Mouse (Mus musculus) kidney, adult 2 months (tissue): Measurements from ENCODE around the gene Sik2. TPM values are rescaled to one million over a fixed set of nuclear protein-coding genes. Genes with fewer than 3 reads are reported as not detected.

ENCODE experiments used
- DNase-seq: peaks from one replicate; pipeline ENCODE4 v3.0.0; 2021
- H3K27ac ChIP-seq: fragments of 200-500 bp; 2 replicates; pipeline ENCODE4 v1.5.1; 2012; ENCODE audit warnings: low read depth, low read length, control low read depth, inconsistent platforms; ENCODE audit not compliant: insufficient read depth
- H3K27me3 ChIP-seq: fragments of 200-500 bp; replicated peaks from 2 replicates; pipeline ENCODE4 v1.6.1; 2012; ENCODE audit warnings: mild to moderate bottlenecking, moderate library complexity, low read length, inconsistent platforms; ENCODE audit not compliant: control insufficient read depth, insufficient read depth
- H3K36me3 ChIP-seq: fragments of 200-500 bp; 2 replicates; pipeline ENCODE4 v1.6.1; 2012; ENCODE audit warnings: mild to moderate bottlenecking, moderate library complexity, low read length, inconsistent platforms; ENCODE audit not compliant: control insufficient read depth, insufficient read depth
- H3K4me1 ChIP-seq: fragments of 200-500 bp; 2 replicates; pipeline ENCODE4 v1.6.1; 2011; ENCODE audit warnings: low read length; ENCODE audit not compliant: control insufficient read depth, insufficient read depth
- H3K4me3 ChIP-seq: fragments of 200-500 bp; 2 replicates; pipeline ENCODE4 v1.5.1; 2011; ENCODE audit warnings: mild to moderate bottlenecking, low read depth, low read length, control low read depth; ENCODE audit not compliant: insufficient read depth
- CTCF ChIP-seq: fragments of 200-500 bp; conservative IDR thresholded peaks from 2 replicates; pipeline ENCODE4 v1.5.1; 2011; ENCODE audit warnings: low read depth, mild to moderate bottlenecking, control low read depth, low read length, moderate library complexity, mixed read lengths; ENCODE audit not compliant: insufficient read depth, insufficient read length
- POLR2A ChIP-seq: fragments of 200-500 bp; IDR thresholded peaks from one replicate; pipeline ENCODE4 v1.6.1; 2011; ENCODE audit warnings: low read depth, low read length, control low read depth
- WGBS: fragments of 180-500 bp; shearing (Covaris S2); methylation state at CpG from one replicate; pipeline ENCODE4 v1.1.7; 2018; 5-methylcytosine and 5-hydroxymethylcytosine counted together
- polyA plus RNA-seq: library from polyadenylated mRNA; depleted of rRNA; stranded (reverse); fragments of >200 nt; gene quantifications from 2 replicates; pipeline ENCODE4 v1.2.3, GENCODE M21; 2012

The Sik2 gene
- polyA plus RNA-seq, 1 experiment: 18.5 TPM

DNA sequence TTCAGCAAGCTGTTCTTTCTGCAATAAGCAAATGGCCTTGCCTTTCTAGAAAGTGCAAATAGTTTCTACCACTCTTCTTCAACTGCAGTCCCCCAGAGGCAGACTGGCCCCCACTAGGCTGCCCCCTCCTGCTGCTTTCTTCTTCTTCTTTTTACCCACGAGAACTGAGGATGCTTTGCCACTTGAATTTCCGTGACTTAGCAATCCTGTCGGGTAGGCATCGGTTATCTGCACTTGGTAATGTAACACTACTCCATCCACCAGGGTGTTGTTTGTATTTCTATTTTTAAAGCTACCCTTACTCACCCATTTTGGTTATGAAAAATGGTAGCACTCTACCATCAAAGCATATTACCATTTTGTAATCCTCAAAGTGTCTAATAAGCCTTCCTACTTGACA is 118.9 kb downstream of the Sik2 start:
- peaks cover 10% of the 10 kb centered on the region for H3K4me1 ChIP-seq
- H3K27ac ChIP-seq: no peak overlapping the region
- H3K4me3 ChIP-seq: no peak overlapping the region
- WGBS: 87% methylated on average over 4 of the region's 4 CpGs
- H3K36me3 ChIP-seq: no peaks in the 10 kb centered on the region; the same call in none of the 2 replicates
- DNase-seq: no peak
- no peaks in the 10 kb centered on the region for H3K27me3 ChIP-seq
- TF ChIP-seq POLR2A (no peak), CTCF (no peak)

DNA sequence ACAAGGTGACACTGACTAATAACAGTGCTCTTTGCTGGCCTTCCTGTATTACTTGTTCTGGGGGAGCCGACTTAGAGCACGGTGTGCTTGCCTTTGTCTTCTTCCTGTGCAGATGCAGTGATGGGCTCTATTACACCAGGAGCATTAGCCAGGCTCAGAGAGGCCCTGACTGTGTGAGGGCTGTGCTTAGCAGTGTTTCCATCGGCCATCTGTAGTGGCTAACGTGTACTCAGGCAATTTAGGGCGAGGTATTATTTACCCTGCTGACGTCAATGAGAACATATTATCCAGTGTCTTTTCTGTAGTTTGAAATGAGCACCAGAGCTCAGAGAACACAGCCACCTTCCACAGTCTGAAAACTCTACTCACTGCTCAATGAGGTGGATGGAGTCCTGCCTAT is 119.7 kb downstream of the Sik2 start:
- no peak for DNase-seq
- no peaks in the 10 kb centered on the region for H3K27me3 ChIP-seq
- no peak overlapping the region for H3K4me3 ChIP-seq
- peaks cover 17% of the 10 kb centered on the region for H3K4me1 ChIP-seq
- H3K27ac ChIP-seq: no peak overlapping the region
- H3K36me3 ChIP-seq: no peaks in the 10 kb centered on the region; the same call in 1 of the 2 replicates
- TF ChIP-seq CTCF (no peak), POLR2A (no peak)
- WGBS: 59% methylated on average over 6 of the region's 6 CpGs

DNA sequence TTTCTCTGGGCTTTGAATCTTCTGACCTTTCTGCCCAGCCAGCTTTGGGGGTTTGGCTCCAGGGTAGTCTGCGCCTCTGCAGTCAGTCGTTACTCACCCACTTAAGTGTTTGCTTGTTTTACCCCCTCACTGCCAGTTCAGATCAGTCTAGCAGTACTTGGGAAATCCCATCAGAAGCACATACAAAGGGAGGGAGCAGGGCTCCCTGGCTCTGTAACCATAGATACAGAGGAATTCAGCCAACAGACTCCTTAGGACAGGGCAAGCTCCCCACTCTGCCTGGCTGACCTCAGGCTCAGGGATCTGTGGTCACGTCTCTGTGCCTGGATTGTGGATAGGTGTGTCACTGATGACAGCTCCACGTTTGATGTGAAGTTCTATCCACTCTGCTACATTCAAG is 121.5 kb downstream of the Sik2 start:
- H3K4me1 ChIP-seq: peaks cover 20% of the 10 kb centered on the region
- H3K27ac ChIP-seq: no peak overlapping the region
- no peak overlapping the region for H3K4me3 ChIP-seq
- TF ChIP-seq CTCF (no peak), POLR2A (no peak)
- H3K36me3 ChIP-seq: no peaks in the 10 kb centered on the region; the same call in 1 of the 2 replicates
- WGBS: 51% methylated on average over 4 of the region's 4 CpGs
- no peaks in the 10 kb centered on the region for H3K27me3 ChIP-seq
- peak; percentile 23 for DNase-seq

DNA sequence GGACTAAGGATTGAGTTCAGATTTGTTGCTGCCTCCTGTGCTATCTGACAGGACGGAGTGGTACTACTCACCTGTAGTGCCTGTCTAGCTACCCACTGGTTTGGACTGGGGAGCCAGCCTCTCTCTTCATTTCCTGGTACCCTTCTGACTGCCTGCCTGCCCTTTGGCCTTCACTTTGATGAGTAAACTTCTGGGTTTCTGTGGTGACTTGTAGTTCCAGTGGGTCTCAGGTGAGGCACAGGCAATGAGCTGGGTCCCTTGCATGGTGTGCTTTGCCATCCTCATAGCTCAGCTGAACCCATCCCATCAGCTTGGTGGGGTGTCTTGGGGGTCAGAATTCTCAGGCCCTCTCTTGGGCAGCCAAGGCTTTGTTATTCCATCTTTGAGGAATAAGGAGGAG is 122.0 kb downstream of the Sik2 start:
- Histone ChIP-seq H3K4me1 (peaks cover 20% of the 10 kb centered on the region), H3K27me3 (no peaks in the 10 kb centered on the region), H3K27ac (no peak overlapping the region), H3K36me3 (no peaks in the 10 kb centered on the region; the same call in 1 of the 2 replicates), H3K4me3 (no peak overlapping the region)
- WGBS: 94% methylated on average over 1 of the region's 1 CpGs
- DNase-seq: peak; percentile 5
- TF ChIP-seq CTCF: no peak
- TF ChIP-seq POLR2A: no peak

DNA sequence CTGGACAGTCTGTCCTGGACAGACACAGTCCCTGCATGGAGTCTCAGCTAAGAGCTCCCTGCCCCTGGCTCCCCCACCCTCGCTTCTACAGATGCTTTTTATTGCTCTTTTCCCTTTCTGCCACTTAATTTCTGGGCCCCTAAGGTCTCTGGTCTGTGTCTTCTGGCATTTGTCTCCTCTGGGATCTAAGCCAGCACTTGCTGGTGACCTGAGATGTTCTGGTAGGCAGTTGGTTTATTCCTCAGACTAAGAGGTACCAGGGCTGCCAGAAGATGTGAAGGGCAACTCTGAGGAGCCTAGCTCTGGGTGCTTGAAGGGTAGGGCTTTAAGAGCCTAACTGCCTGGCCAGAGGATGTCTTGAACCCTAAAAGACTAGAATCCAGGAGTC is 123.3 kb downstream of the Sik2 start:
- DNase-seq: peak; percentile 69
- H3K4me3 ChIP-seq: no peak overlapping the region
- H3K4me1 ChIP-seq: peaks cover 20% of the 10 kb centered on the region
- no peaks in the 10 kb centered on the region; the same call in 1 of the 2 replicates for H3K36me3 ChIP-seq
- WGBS: 23% methylated on average over 1 of the region's 1 CpGs
- no peaks in the 10 kb centered on the region for H3K27me3 ChIP-seq
- H3K27ac ChIP-seq: peak overlapping the region; percentile 67
- no peak for TF ChIP-seq POLR2A
- no peak for TF ChIP-seq CTCF

DNA sequence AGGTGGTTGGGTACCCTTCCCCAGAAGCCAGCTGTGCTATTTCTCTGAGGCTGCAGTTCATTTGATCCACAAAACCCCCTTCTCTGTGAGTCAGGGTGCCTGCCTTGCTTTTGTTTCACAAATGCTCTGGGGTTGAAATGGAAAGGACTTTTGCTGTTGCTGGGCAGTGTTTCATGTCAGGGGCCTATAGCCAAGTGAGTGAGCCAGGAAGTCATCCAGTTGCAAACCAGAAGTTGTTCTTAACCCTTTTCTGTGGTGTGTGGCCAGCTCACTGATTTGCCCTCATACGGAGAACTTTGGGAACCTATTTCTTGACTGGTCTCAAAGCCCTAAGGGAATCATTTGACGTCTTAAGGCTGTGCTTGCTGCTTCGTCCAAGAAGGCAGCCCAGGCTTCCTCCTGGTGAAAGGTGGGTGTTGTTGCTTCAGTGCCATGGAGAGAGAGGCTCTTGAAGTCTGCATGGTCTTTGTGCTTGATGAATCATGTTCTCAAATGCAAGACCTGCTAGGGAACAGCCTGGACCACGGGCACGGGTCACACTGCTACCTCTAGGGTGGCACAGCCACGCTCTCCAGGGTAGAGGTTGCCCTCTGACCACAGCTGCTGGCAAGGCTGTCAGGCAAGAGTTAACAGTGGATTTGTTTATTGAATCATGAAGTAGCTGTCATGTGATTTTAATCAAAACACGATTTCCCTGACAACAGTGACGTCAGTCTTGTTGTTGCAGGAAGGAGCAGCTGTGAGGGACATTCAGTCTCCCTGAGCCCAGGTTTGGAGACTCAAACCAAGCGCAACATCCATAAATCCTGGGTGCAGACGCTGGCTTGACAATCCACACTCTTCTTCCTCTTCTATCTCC is 123.9 kb downstream of the Sik2 start:
- WGBS: 27% methylated on average over 10 of the region's 10 CpGs

DNA sequence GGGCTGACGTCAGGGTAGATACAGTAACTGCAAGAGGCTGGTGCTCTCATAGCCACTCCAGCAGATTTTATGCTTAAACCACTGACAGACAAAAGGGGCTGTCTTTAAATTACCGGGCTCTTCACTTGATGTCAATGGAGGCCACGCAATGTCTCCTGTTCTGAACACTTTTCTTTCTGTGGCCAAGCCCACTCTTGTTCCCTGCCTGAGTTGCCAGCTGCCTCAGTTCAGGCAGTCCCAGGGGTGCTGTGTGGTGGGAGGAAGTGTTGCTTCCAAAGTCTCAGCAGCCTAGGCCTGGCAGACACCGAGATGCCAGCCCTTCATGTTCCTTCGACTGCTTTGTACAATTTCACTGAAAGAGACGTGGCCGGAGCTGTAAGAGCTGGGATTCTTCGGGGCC is 124.8 kb downstream of the Sik2 start:
- Histone ChIP-seq H3K36me3 (no peaks in the 10 kb centered on the region; the same call in none of the 2 replicates), H3K27ac (peak overlapping the region; percentile 53), H3K27me3 (no peaks in the 10 kb centered on the region), H3K4me3 (no peak overlapping the region), H3K4me1 (peaks cover 20% of the 10 kb centered on the region)
- no peak for TF ChIP-seq CTCF
- no peak for TF ChIP-seq POLR2A
- WGBS: 71% methylated on average over 8 of the region's 8 CpGs
- peak; percentile 8 for DNase-seq

More for the DNA sequence above, 123.9 kb downstream of the Sik2 start:
- no peak for TF ChIP-seq POLR2A
- TF ChIP-seq CTCF: no peak
- H3K27ac ChIP-seq: peak overlapping the region; percentile 67
- no peak overlapping the region for H3K4me3 ChIP-seq
- no peaks in the 10 kb centered on the region for H3K27me3 ChIP-seq
- peaks cover 20% of the 10 kb centered on the region for H3K4me1 ChIP-seq
- DNase-seq: peak; percentile 94
- H3K36me3 ChIP-seq: no peaks in the 10 kb centered on the region; the same call in 1 of the 2 replicates
